Comparison of ENCODE assay signal across 8 mouse cellular contexts in genomic region chr9:66913254-66913934, GRCm38 (mm10). TPM values are rescaled to one million over a fixed set of nuclear protein-coding genes. Genes with fewer than 3 reads are reported as not detected.
A peak's percentile ranks its signal among the peaks of the same experiment; 100 is the strongest.
DNase-seq lines count a peak whose midpoint lies in the region; ATAC-seq and TF ChIP-seq lines count a peak whose summit lies in the region.
"Not testable (repeated sequence)": the region's sequence is repeated elsewhere in the genome, so short reads cannot be mapped to it uniquely, and the experiment has no call there.

No protein-coding gene starts in this region.

- H3K27me3 ChIP-seq in G1E (ENCODE audit: insufficient read depth, low read length); erythroblast, embryonic 14.5 days (ENCODE audit: control insufficient read depth); hindbrain, embryonic 15.5 days; kidney, embryonic 15.5 days; liver, embryonic 12.5 days (replicated peaks); liver, postnatal 0 days (ENCODE audit: insufficient read depth, low read length); neural tube, embryonic 15.5 days (replicated peaks): not testable (repeated sequence)

- peak; percentile 23 for DNase-seq in G1E (ENCODE audit: low spot score)
- not testable (repeated sequence) for DNase-seq in gastrocnemius, adult 2 months; liver, postnatal 0 days

- not testable (repeated sequence) for H3K4me2 ChIP-seq in hindbrain, embryonic 15.5 days; kidney, embryonic 15.5 days; neural tube, embryonic 15.5 days
- H3K4me2 ChIP-seq in liver, embryonic 12.5 days, result peak overlapping the region; percentile 96
- peak overlapping the region; percentile 97 for H3K4me2 ChIP-seq in liver, postnatal 0 days (ENCODE audit: low read depth, low read length)

- WGBS in hindbrain, embryonic 15.5 days, result 90% methylated on average over 5 of the region's 5 CpGs
- WGBS in kidney, embryonic 15.5 days, result 94% methylated on average over 5 of the region's 5 CpGs
- 32% methylated on average over 5 of the region's 5 CpGs for WGBS in liver, embryonic 12.5 days (ENCODE audit: insufficient replicate concordance)
- 54% methylated on average over 5 of the region's 5 CpGs for WGBS in liver, postnatal 0 days (ENCODE audit: insufficient replicate concordance)
- 96% methylated on average over 5 of the region's 5 CpGs for WGBS in neural tube, embryonic 15.5 days

- peak; percentile 11; the same call in 1 of the 2 replicates for ATAC-seq in G1E (ENCODE audit: extremely low read depth, insufficient number of reproducible peaks, low FRiP score, poor library complexity, severe bottlenecking)
- ATAC-seq in hindbrain, embryonic 15.5 days (ENCODE audit: low FRiP score, low read depth); kidney, embryonic 15.5 days (replicated peaks; ENCODE audit: low FRiP score); liver, postnatal 0 days; neural tube, embryonic 15.5 days (ENCODE audit: low FRiP score): not testable (repeated sequence)
- ATAC-seq in liver, embryonic 12.5 days, result peak; percentile 53

- H3K4me1 ChIP-seq in G1E (ENCODE audit: insufficient read depth, low read depth, low read length), result peaks cover 84% of the 10 kb centered on the region
- peaks cover 94% of the 10 kb centered on the region for H3K4me1 ChIP-seq in erythroblast, embryonic 14.5 days (ENCODE audit: control insufficient read depth)
- peaks cover 51% of the 10 kb centered on the region for H3K4me1 ChIP-seq in hindbrain, embryonic 15.5 days (replicated peaks)
- H3K4me1 ChIP-seq in kidney, embryonic 15.5 days, result peaks cover 27% of the 10 kb centered on the region
- peaks cover 96% of the 10 kb centered on the region for H3K4me1 ChIP-seq in liver, embryonic 12.5 days
- H3K4me1 ChIP-seq in liver, postnatal 0 days (ENCODE audit: insufficient read depth), result peaks cover 76% of the 10 kb centered on the region
- H3K4me1 ChIP-seq in neural tube, embryonic 15.5 days, result peaks cover 61% of the 10 kb centered on the region

- not testable (repeated sequence) for H3K9me3 ChIP-seq in G1E (replicated peaks); erythroblast, embryonic 14.5 days (ENCODE audit: control insufficient read depth, low read length); hindbrain, embryonic 15.5 days; kidney, embryonic 15.5 days (replicated peaks); liver, embryonic 12.5 days (replicated peaks); liver, postnatal 0 days (ENCODE audit: low read length); neural tube, embryonic 15.5 days (replicated peaks)

- not testable (repeated sequence) for TF ChIP-seq CTCF in G1E (IDR thresholded peaks at IDR 0.05; ENCODE audit: low read depth, low read length); gastrocnemius, adult 2 months (IDR thresholded peaks at IDR 0.05); liver, postnatal 0 days (IDR thresholded peaks at IDR 0.05; ENCODE audit: low read depth)

- peak overlapping the region; percentile 61; the same call in 1 of the 2 replicates for H3K4me3 ChIP-seq in G1E (ENCODE audit: low read depth, low read length)
- H3K4me3 ChIP-seq in erythroblast, embryonic 14.5 days (replicated peaks), result peak overlapping the region; percentile 91
- H3K4me3 ChIP-seq in gastrocnemius, adult 2 months; hindbrain, embryonic 15.5 days; kidney, embryonic 15.5 days (replicated peaks); neural tube, embryonic 15.5 days (replicated peaks): not testable (repeated sequence)
- peak overlapping the region; percentile 48 for H3K4me3 ChIP-seq in liver, embryonic 12.5 days
- peak overlapping the region; percentile 29; the same call in 1 of the 2 replicates for H3K4me3 ChIP-seq in liver, postnatal 0 days (ENCODE audit: low read depth, low read length)

- intact Hi-C loops in gastrocnemius, adult 2 months (cut with DNase I), result not testable (repeated sequence)

- H3K36me3 ChIP-seq in G1E (replicated peaks), result peaks cover 52% of the 10 kb centered on the region
- H3K36me3 ChIP-seq in erythroblast, embryonic 14.5 days (ENCODE audit: control insufficient read depth), result peaks cover 95% of the 10 kb centered on the region
- H3K36me3 ChIP-seq in hindbrain, embryonic 15.5 days; kidney, embryonic 15.5 days; neural tube, embryonic 15.5 days: not testable (repeated sequence)
- H3K36me3 ChIP-seq in liver, embryonic 12.5 days, result peaks cover 46% of the 10 kb centered on the region
- H3K36me3 ChIP-seq in liver, postnatal 0 days (replicated peaks; ENCODE audit: insufficient read depth, low read length), result peaks cover 10% of the 10 kb centered on the region; the same call in 1 of the 2 replicates

- H3K9ac ChIP-seq in hindbrain, embryonic 15.5 days; kidney, embryonic 15.5 days; liver, postnatal 0 days (replicated peaks); neural tube, embryonic 15.5 days (replicated peaks): not testable (repeated sequence)
- peak overlapping the region; percentile 54 for H3K9ac ChIP-seq in liver, embryonic 12.5 days

- H3K27ac ChIP-seq in gastrocnemius, adult 2 months, result peak overlapping the region; percentile 50
- H3K27ac ChIP-seq in hindbrain, embryonic 15.5 days (replicated peaks), result 0 out of 2 replicates have a peak overlapping the region, but pooled peaks have one; percentile 62
- H3K27ac ChIP-seq in kidney, embryonic 15.5 days, result 0 out of 2 replicates have a peak overlapping the region, but pooled peaks have one; percentile 1
- H3K27ac ChIP-seq in liver, embryonic 12.5 days, result peak overlapping the region; percentile 95
- H3K27ac ChIP-seq in liver, postnatal 0 days (ENCODE audit: low read depth), result peak overlapping the region; percentile 96
- peak overlapping the region; percentile 56 for H3K27ac ChIP-seq in neural tube, embryonic 15.5 days (replicated peaks)

- not testable (repeated sequence) for TF ChIP-seq EP300 in liver, postnatal 0 days (IDR thresholded peaks at IDR 0.05; ENCODE audit: low read depth)

RNA-seq across cellular contexts. Expression of gene Rab8b, which starts 6.1 kb away (rescaled TPM):
- total RNA-seq in G1E (2014; fragmentation: Nextera tagmentation), result 40.6 and 44.3 TPM in 2 replicates
- 107 and 121 TPM in 2 replicates for total RNA-seq in G1E (2017)
- polyA plus RNA-seq in G1E (2012), result 2.5 and 4.9 TPM in 2 replicates
- 0.37 and 0.53 TPM in 2 replicates for polyA plus RNA-seq in erythroblast, embryonic 14.5 days (2012)
- 1 to 10 TPM; 5.9 to 9.7 TPM for total RNA-seq in gastrocnemius, adult 2 months (2021)
- polyA plus RNA-seq in hindbrain, embryonic 15.5 days (2015; fragmentation: Nextera tagmentation; extraction: Ambion mirVana), result 35.9 and 38.4 TPM in 2 replicates
- polyA plus RNA-seq in kidney, embryonic 15.5 days (2015; fragmentation: Nextera tagmentation; extraction: Ambion mirVana), result 24.4 and 26.4 TPM in 2 replicates
- 39.4 and 42.2 TPM in 2 replicates for polyA plus RNA-seq in liver, embryonic 12.5 days (2016; fragmentation: Nextera tagmentation; extraction: Ambion mirVana)
- polyA plus RNA-seq in liver, postnatal 0 days (2015; fragmentation: Nextera tagmentation; extraction: Ambion mirVana), result 9.1 and 10.7 TPM in 2 replicates
- polyA plus RNA-seq in neural tube, embryonic 15.5 days (2015; fragmentation: Nextera tagmentation; extraction: Ambion mirVana), result 30.8 and 32.1 TPM in 2 replicates

RNA-seq across cellular contexts. Expression of gene Rps27l, which starts 32.5 kb away (rescaled TPM):
- 211 and 212 TPM in 2 replicates for total RNA-seq in G1E (2014; fragmentation: Nextera tagmentation)
- 344 and 363 TPM in 2 replicates for total RNA-seq in G1E (2017)
- 113 and 208 TPM in 2 replicates for polyA plus RNA-seq in G1E (2012)
- 10.2 and 12.0 TPM in 2 replicates for polyA plus RNA-seq in erythroblast, embryonic 14.5 days (2012)
- total RNA-seq in gastrocnemius, adult 2 months (2021), result 100 to 1,000 TPM; 191 to 213 TPM
- 237 and 266 TPM in 2 replicates for polyA plus RNA-seq in hindbrain, embryonic 15.5 days (2015; fragmentation: Nextera tagmentation; extraction: Ambion mirVana)
- 708 and 821 TPM in 2 replicates for polyA plus RNA-seq in kidney, embryonic 15.5 days (2015; fragmentation: Nextera tagmentation; extraction: Ambion mirVana)
- polyA plus RNA-seq in liver, embryonic 12.5 days (2016; fragmentation: Nextera tagmentation; extraction: Ambion mirVana), result 702 and 744 TPM in 2 replicates
- 587 and 618 TPM in 2 replicates for polyA plus RNA-seq in liver, postnatal 0 days (2015; fragmentation: Nextera tagmentation; extraction: Ambion mirVana)
- 234 and 310 TPM in 2 replicates for polyA plus RNA-seq in neural tube, embryonic 15.5 days (2015; fragmentation: Nextera tagmentation; extraction: Ambion mirVana)

Comparison
In these comparisons a context has a peak if more than half of its experiments do, and no peak if none do; other contexts are left out.
1. H3K27ac ChIP-seq: peak in every context shown above with its lines; median percentile 96 in liver, postnatal 0 days; 95 in liver, embryonic 12.5 days; 62 in hindbrain, embryonic 15.5 days; 56 in neural tube, embryonic 15.5 days; 50 in gastrocnemius, adult 2 months; 1 in kidney, embryonic 15.5 days.